Mouse (Mus musculus) CD4-positive naive resting alpha-beta T cell, adult 57 days (primary cell): ENCODE results near the gene Slc25a21. TPM values are rescaled to one million over a fixed set of nuclear protein-coding genes. Genes with fewer than 3 reads are reported as not detected.

ENCODE experiments used
- total RNA-seq: library from RNA; stranded (reverse); gene quantifications from one replicate; pipeline ENCODE4 v1.2.4, GENCODE M21; 2023

Slc25a21 gene
- not detected for total RNA-seq

DNA sequence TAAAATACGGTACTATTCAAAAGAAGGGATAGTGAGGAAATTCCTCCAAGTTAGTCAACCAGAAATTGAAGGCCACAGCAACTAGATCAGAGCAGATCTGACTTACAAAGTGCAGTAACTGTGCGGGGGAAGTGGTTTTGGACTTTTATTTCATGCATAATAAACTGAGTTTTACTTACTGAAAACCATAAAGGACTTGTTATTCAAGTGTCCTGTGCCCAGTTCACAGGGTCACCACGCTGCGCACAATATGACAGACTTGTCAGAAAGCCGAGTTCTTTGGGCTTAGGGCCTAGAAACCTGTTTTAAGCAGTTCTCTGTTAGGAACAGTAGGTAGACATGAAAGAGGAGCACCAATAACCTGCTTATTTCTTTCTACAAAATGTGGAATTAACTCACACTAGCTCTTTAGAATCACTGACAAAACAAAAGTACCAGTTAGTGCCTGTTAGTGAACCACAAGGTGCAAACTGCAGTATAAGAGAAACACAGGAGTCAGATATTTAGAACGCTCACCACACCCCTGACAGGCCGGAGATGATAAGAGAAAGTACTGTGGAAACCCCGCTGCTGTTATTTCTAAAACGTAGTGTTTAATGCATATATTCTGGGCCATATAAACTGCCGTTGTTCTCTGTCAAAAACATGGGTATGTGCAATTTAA lies at the start of gene Slc25a21:
Gene Slc25a21 (minus strand): TSS at position 110 of the 664 bp plus-strand sequence.

GRCm38 (mm10) chr12:57230192-57230706 lies 33.0 kb upstream of the Slc25a21 start, which contains the start of the genes Prps1l3 and Mipol1:
Prps1l3 (plus strand) TSS chr12:57230412.
Mipol1 (plus strand) TSS chr12:57230427.

GRCm38 (mm10) chr12:56691427-56692079 lies 505.7 kb downstream of the Slc25a21 start, which contains the start of gene Pax9:
Pax9 (plus strand) TSS chr12:56691767.

Other genes starting within 250 kb of the Slc25a21 start
- gene Prps1l3, start 32.9 kb upstream of the Slc25a21 start, total RNA-seq: 67.2 TPM
- 7.4 TPM for gene Mipol1, start 33.0 kb upstream of the Slc25a21 start, total RNA-seq